Mouse (Mus musculus): Measurements from ENCODE around the gene Gm17657.

- TF ChIP-seq POLR2A (IDR thresholded peaks at IDR 0.05; ENCODE audit: borderline replicate concordance, low read depth, low read length) = no peak
- no peak for TF ChIP-seq CTCF (IDR thresholded peaks at IDR 0.05; ENCODE audit: low read depth, low read length)
Observed at GRCm38 (mm10) chr17:29569831-29570230, 20.4 kb upstream of the Gm17657 start.

Measured in bone marrow macrophage, adult 2 months (primary cell).